Mouse (Mus musculus): Measurements from ENCODE around the gene Ebf1. TPM values are rescaled to one million over a fixed set of nuclear protein-coding genes. Genes with fewer than 3 reads are reported as not detected.
A peak's percentile ranks its signal among the peaks of the same experiment; 100 is the strongest.

Ebf1 gene
- polyA plus RNA-seq, 1 experiment from 2014 or later, result 13.0 TPM

DNA sequence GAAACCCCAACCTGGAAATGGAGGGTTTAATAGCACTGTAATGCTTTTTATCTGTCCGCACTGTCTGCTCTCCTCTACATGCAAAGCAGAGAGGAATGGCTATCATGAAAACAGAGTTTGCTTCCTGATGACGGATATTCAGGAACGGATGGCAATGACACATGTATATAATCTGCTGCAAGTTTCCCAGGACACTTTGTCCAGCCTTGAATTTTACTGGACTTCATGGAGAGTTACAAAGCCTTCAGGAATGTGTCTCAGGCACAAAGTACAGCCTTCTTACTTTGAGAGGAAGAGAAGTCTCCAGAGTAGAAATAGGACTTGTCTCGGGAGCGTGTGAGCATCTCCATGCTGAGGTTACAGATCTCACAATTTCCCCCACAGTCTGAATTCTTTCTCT, 296.7 kb downstream of the Ebf1 start:
- Histone ChIP-seq H3K4me1 (peaks cover 24% of the 10 kb centered on the region), H3K27ac (replicated peaks) (0 out of 2 replicates have a peak overlapping the region, but pooled peaks have one; percentile 0), H3K27me3 (replicated peaks) (no peaks in the 10 kb centered on the region), H3K36me3 (no peaks in the 10 kb centered on the region), H3K9ac (no peak overlapping the region), H3K9me3 (no peaks in the 10 kb centered on the region), H3K4me2 (no peak overlapping the region), H3K4me3 (no peak overlapping the region)
- WGBS, result 43% methylated on average over 5 of the region's 5 CpGs
- ATAC-seq (ENCODE audit: extremely low read depth, insufficient number of reproducible peaks, low FRiP score, low TSS enrichment), result no peak

DNA sequence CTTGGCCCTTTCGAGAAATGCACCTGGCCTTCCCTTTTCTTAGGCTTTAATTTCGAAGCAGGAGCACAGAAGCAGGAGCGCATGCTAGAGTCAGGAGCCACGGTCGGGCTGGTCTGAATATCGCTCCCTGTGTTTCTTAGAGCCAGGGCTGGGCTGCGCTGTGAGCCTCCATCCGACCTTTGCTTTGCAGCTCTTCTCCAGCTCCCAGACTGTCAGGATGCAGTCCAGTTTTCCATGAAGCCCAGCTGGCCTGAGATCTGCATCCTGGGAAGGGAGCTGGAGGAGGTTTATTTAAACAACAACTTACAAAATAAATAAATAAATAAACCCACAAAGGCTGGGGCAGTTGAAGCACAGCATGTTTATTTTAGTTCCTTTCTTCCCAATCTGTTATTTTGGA, 299.9 kb downstream of the Ebf1 start:
- ATAC-seq (ENCODE audit: extremely low read depth, insufficient number of reproducible peaks, low FRiP score, low TSS enrichment), result no peak
- WGBS, result 61% methylated on average over 8 of the region's 8 CpGs
- Histone ChIP-seq H3K4me3 (no peak overlapping the region), H3K4me1 (peaks cover 6% of the 10 kb centered on the region; the same call in 1 of the 2 replicates), H3K36me3 (no peaks in the 10 kb centered on the region), H3K9ac (no peak overlapping the region), H3K27me3 (replicated peaks) (no peaks in the 10 kb centered on the region), H3K27ac (replicated peaks) (no peak overlapping the region), H3K4me2 (no peak overlapping the region), H3K9me3 (no peaks in the 10 kb centered on the region)

DNA sequence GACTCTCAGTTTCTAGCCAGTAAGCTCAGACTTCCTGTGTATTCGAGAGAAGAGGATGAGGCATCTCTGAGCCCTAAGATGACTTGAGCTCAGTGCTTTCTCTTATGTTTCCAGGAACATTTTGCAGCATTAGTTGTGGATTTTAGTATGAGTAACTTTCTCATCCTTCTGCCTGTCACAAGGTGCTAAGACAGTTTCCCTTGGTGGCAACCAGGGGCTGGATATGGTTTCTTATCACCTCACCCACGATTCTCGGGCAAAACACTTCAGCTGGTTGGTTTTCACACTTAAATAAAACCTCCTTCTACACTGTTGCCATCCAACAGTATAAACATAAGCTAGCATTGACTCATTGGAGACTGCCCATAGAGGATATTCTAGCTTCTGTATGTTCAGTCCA, 306.0 kb downstream of the Ebf1 start:
- no peaks in the 10 kb centered on the region for H3K9me3 ChIP-seq
- H3K27me3 ChIP-seq (replicated peaks), result no peaks in the 10 kb centered on the region
- H3K4me2 ChIP-seq, result no peak overlapping the region
- no peak overlapping the region for H3K27ac ChIP-seq (replicated peaks)
- 39% methylated on average over 3 of the region's 3 CpGs for WGBS
- ATAC-seq (ENCODE audit: extremely low read depth, insufficient number of reproducible peaks, low FRiP score, low TSS enrichment), result no peak
- no peak overlapping the region for H3K9ac ChIP-seq
- 0 out of 2 replicates have a peak, but pooled peaks cover 6% of the 10 kb centered on the region for H3K36me3 ChIP-seq
- no peak overlapping the region for H3K4me3 ChIP-seq
- peaks cover 12% of the 10 kb centered on the region for H3K4me1 ChIP-seq

DNA sequence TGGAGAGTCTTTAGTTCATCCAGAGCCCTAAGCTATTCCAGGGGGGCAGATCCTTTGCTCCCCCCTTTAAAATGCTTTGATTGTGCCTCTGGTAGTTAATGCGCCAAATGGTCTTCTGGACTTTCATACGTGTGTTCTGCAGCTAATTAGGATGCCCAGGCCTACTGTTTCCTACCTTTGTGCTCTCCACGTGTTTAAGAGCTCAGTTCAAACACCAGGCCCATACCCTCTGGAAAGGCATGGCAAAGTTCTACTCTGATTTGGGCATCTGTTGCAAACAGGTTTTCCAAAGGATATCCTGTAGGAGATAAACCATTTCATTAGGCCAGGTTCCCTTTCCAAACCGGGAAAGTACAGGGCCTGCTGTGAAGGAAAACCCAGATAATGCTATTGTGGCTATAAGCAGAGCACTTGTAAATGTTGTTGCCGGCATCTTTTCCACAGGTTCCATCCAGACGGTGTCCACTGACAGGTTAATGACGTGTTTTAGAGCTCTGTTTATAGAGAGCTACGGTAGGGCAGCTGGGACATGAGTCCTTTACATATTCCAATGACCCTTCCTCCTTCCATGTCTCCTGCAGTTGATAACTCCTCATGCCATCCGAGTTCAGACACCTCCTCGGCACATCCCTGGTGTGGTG, 306.9 kb downstream of the Ebf1 start:
- 0 out of 2 replicates have a peak, but pooled peaks cover 6% of the 10 kb centered on the region for H3K36me3 ChIP-seq
- 41% methylated on average over 10 of the region's 10 CpGs for WGBS
- no peaks in the 10 kb centered on the region for H3K9me3 ChIP-seq
- no peaks in the 10 kb centered on the region for H3K27me3 ChIP-seq (replicated peaks)
- no peak overlapping the region; the same call in 1 of the 2 replicates for H3K27ac ChIP-seq (replicated peaks)
- H3K4me3 ChIP-seq, result no peak overlapping the region
- no peak for ATAC-seq (ENCODE audit: extremely low read depth, insufficient number of reproducible peaks, low FRiP score, low TSS enrichment)
- no peak overlapping the region for H3K9ac ChIP-seq
- H3K4me2 ChIP-seq, result no peak overlapping the region
- H3K4me1 ChIP-seq, result peaks cover 12% of the 10 kb centered on the region

DNA sequence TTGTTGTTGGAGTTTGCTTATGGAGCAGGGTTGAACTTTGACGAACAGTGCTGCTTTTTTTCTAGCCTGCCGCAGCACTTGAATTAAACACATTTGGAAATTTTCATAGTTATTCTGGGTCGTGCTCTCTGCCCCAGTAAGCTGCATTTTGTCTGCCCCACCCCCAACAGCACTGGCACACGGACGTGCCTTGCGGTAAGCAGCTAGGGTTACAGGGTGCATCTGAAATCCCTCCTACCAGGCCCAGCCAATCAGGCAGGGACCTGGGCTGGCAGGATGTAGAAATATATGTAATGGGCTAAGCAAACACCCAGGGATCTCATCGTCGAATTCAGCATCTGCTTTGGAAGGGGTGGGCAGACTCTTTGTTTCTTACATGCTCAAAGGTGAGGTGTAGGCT, 307.8 kb downstream of the Ebf1 start:
- Histone ChIP-seq H3K4me3 (no peak overlapping the region), H3K4me1 (peaks cover 12% of the 10 kb centered on the region), H3K27ac (replicated peaks) (no peak overlapping the region), H3K36me3 (0 out of 2 replicates have a peak, but pooled peaks cover 6% of the 10 kb centered on the region), H3K27me3 (replicated peaks) (no peaks in the 10 kb centered on the region), H3K9ac (no peak overlapping the region), H3K4me2 (no peak overlapping the region), H3K9me3 (no peaks in the 10 kb centered on the region)
- no peak for ATAC-seq (ENCODE audit: extremely low read depth, insufficient number of reproducible peaks, low FRiP score, low TSS enrichment)
- 45% methylated on average over 8 of the region's 8 CpGs for WGBS

DNA sequence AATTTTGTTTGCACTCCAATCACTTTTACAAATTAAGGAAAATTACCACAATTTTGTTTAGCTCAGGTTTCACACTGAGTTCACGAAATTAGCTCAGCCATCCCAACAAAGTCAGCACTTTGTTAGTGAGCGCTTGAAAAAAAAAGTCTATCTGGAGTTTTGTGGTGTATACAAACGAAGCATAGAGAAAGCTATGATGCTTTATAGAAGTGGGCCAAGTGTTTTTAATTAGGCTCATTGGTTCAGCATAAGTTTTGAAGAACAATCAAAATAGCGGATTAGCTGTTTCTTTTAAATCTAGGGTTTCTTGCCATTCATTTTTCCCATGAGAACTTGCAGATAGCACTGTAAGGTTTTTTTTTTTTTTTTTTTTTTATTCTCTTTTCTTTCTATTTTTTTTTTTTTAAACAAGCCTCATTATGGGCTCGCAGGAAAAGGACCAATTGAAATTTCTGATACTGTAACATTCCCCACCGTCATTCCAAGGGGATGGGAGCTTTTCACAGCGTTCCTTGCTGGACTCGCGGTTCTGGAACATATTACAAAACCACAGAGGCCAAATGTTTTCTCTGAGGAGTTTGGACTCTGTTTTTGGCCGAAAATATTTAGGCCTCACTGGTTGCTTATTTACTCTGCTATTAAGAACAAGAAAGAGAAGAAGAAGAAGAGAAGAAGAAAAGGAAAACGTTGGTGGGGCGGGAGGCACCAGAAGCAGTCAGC, 308.8 kb downstream of the Ebf1 start:
- 0 out of 2 replicates have a peak, but pooled peaks cover 6% of the 10 kb centered on the region for H3K36me3 ChIP-seq
- no peak overlapping the region for H3K4me2 ChIP-seq
- no peak overlapping the region for H3K27ac ChIP-seq (replicated peaks)
- no peak for ATAC-seq (ENCODE audit: extremely low read depth, insufficient number of reproducible peaks, low FRiP score, low TSS enrichment)
- H3K4me3 ChIP-seq, result no peak overlapping the region
- H3K9me3 ChIP-seq, result no peaks in the 10 kb centered on the region
- 76% methylated on average over 12 of the region's 12 CpGs for WGBS
- H3K4me1 ChIP-seq, result peaks cover 12% of the 10 kb centered on the region
- no peaks in the 10 kb centered on the region for H3K27me3 ChIP-seq (replicated peaks)
- no peak overlapping the region for H3K9ac ChIP-seq

DNA sequence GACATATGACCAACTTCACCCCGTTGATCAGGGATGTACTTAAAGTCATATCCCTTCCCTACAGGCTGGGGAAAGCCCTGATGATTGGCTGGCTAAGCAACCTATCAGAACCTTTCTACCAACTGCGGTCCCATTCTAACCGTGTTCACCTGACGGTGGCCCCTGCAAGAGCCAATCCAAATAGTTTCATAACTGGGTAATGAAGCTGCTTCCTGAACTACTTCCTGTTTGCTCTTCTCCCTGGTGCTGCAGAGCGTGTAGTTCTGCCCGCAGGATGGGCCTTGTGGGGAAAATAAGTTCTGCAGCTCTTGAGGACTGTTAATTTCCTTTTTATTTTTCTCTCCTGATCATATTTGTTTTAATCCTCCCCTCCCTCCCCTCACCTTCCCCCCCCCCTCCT, 311.3 kb downstream of the Ebf1 start:
- 81% methylated on average over 6 of the region's 6 CpGs for WGBS
- Histone ChIP-seq H3K9me3 (no peaks in the 10 kb centered on the region), H3K36me3 (0 out of 2 replicates have a peak, but pooled peaks cover 6% of the 10 kb centered on the region), H3K4me2 (no peak overlapping the region), H3K27ac (replicated peaks) (no peak overlapping the region), H3K27me3 (replicated peaks) (no peaks in the 10 kb centered on the region), H3K4me3 (no peak overlapping the region), H3K4me1 (peaks cover 15% of the 10 kb centered on the region), H3K9ac (no peak overlapping the region)
- ATAC-seq (ENCODE audit: extremely low read depth, insufficient number of reproducible peaks, low FRiP score, low TSS enrichment), result no peak

DNA sequence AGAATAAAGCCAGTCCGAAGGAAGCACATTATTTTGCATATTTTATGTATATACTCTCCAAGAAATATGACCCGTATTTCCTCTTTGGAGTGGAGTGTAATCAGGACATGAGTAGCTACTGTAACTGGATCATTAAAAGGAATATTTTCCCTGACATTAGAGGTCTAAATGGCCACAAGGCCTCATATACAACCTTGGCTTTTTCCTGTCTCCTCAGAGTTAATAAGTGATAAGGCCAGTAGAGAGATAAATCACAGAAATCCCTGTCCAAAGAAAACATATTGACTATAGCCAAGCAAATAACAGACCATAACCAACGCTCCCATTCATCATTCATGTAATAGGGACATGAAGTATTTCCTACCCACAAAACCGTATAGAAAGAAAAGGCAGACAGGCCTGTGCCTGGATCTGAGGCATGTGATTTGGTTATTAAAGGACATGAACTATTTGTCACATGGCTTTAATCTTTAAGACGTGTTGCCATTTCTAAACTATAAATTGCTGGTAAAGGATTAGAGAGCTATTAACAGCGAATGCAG, 315.9 kb downstream of the Ebf1 start:
- Histone ChIP-seq H3K27ac (replicated peaks) (no peak overlapping the region), H3K27me3 (replicated peaks) (no peaks in the 10 kb centered on the region), H3K4me3 (no peak overlapping the region), H3K9me3 (no peaks in the 10 kb centered on the region), H3K4me2 (no peak overlapping the region), H3K9ac (no peak overlapping the region), H3K36me3 (0 out of 2 replicates have a peak, but pooled peaks cover under 1% of the 10 kb centered on the region), H3K4me1 (0 out of 2 replicates have a peak, but pooled peaks cover 4% of the 10 kb centered on the region)
- no peak for ATAC-seq (ENCODE audit: extremely low read depth, insufficient number of reproducible peaks, low FRiP score, low TSS enrichment)
- WGBS, result 65% methylated on average over 6 of the region's 6 CpGs

DNA sequence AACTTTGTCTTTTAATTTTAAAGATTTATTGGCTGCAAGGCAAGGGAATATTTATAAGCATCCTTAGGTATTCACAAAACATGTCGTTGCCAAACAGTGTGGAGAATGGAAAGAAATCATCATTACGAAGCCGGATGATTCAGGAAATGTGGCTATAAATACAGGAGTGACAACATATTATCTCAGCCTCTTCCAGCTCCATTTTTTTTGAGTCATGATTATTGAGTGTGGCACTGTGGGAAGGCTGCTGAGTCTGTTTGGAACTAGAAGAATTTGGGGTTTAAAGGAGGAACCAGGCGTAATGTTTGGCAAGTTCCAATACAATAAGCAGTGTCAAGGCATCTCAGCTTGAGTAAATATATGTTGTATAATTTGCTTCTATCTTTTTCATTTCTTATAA, 326.7 kb downstream of the Ebf1 start:
- Histone ChIP-seq H3K9me3 (no peaks in the 10 kb centered on the region), H3K27me3 (replicated peaks) (no peaks in the 10 kb centered on the region), H3K27ac (replicated peaks) (no peak overlapping the region), H3K4me2 (no peak overlapping the region), H3K9ac (no peak overlapping the region), H3K4me3 (no peak overlapping the region), H3K4me1 (no peaks in the 10 kb centered on the region), H3K36me3 (no peaks in the 10 kb centered on the region)
- no peak for ATAC-seq (ENCODE audit: extremely low read depth, insufficient number of reproducible peaks, low FRiP score, low TSS enrichment)
- 69% methylated on average over 4 of the region's 4 CpGs for WGBS

DNA sequence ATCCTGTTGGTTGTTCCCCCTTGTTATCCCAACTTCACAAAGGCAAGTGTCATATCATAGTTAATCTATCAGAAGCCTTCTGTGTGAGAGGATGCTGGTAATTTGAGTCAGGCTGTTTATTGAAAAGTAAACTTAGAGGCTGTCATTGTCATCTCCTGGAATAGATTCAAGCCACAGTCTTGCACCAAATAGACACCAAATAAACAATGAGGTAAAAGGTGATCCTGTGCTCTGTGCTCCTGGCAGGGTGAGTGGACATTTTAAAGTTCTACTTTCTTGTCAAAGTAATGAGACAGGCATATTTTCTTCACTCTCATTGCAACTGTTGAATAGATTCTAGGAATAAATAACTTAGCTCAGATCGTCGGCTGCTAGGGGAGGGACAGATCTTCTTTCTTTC, 327.3 kb downstream of the Ebf1 start:
- Histone ChIP-seq H3K4me3 (no peak overlapping the region), H3K9me3 (no peaks in the 10 kb centered on the region), H3K9ac (no peak overlapping the region), H3K36me3 (no peaks in the 10 kb centered on the region), H3K27me3 (replicated peaks) (no peaks in the 10 kb centered on the region), H3K27ac (replicated peaks) (no peak overlapping the region), H3K4me1 (no peaks in the 10 kb centered on the region), H3K4me2 (no peak overlapping the region)
- no peak for ATAC-seq (ENCODE audit: extremely low read depth, insufficient number of reproducible peaks, low FRiP score, low TSS enrichment)
- WGBS, result 78% methylated on average over 2 of the region's 2 CpGs

DNA sequence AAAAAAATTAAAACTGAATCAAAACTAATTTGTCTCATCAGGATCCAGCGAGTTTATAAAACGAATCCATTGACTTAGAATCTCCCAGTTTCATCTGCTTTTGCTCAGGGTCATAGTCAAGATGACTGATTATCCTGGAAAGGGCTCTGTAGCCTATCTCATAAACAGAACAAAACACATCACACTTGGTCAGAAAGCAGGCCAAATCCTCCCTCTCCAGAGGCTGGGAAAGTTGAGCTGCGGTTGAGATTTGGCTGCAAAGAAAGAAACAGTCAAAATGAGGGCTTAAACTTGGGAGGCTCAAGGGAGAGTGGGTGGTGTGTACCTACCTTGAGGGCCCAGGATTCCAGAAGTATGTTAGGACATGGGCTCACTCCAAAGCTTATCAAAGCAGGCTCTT, 329.5 kb downstream of the Ebf1 start:
- Histone ChIP-seq H3K36me3 (no peaks in the 10 kb centered on the region), H3K27ac (replicated peaks) (no peak overlapping the region), H3K4me3 (no peak overlapping the region), H3K9me3 (no peaks in the 10 kb centered on the region), H3K27me3 (replicated peaks) (no peaks in the 10 kb centered on the region), H3K9ac (no peak overlapping the region), H3K4me2 (no peak overlapping the region), H3K4me1 (no peaks in the 10 kb centered on the region)
- ATAC-seq (ENCODE audit: extremely low read depth, insufficient number of reproducible peaks, low FRiP score, low TSS enrichment), result no peak
- 72% methylated on average over 3 of the region's 3 CpGs for WGBS

Measured in heart, embryonic 13.5 days (tissue).